Mouse (Mus musculus) hindbrain, embryonic 11.5 days (tissue): ENCODE measurements around the gene Ngp. TPM values are rescaled to one million over a fixed set of nuclear protein-coding genes. Genes with fewer than 3 reads are reported as not detected.
A peak's percentile ranks its signal among the peaks of the same experiment; 100 is the strongest.

Experiments
- ATAC-seq: fragments of 200-750 bp; cut with Nextera tagmentation; 2 replicates; pipeline ENCODE4 v1.8.0; 2017; ENCODE audit warnings: mild to moderate bottlenecking, moderate TSS enrichment, moderate library complexity; ENCODE audit not compliant: low FRiP score
- DNase-seq: peaks from one replicate; pipeline ENCODE4 v3.0.0-alpha.2; 2015; ENCODE audit warnings: low spot score
- H3K27ac ChIP-seq: fragments of 300-500 bp; sonication (generic); 2 replicates; pipeline ENCODE4 v1.5.1; 2014; ENCODE audit warnings: mild to moderate bottlenecking, low read depth, low read length
- H3K27me3 ChIP-seq: fragments of 300-500 bp; sonication (generic); 2 replicates; pipeline ENCODE4 v1.6.1; 2014; ENCODE audit warnings: mild to moderate bottlenecking, low read length, moderate library complexity, mixed read lengths; ENCODE audit not compliant: control insufficient read depth, insufficient read depth
- H3K36me3 ChIP-seq: fragments of 300-500 bp; sonication (generic); 2 replicates; pipeline ENCODE4 v1.6.1; 2014; ENCODE audit warnings: mild to moderate bottlenecking, low read length, moderate library complexity, mixed read lengths; ENCODE audit not compliant: control insufficient read depth, insufficient read depth
- H3K4me1 ChIP-seq: fragments of 300-500 bp; sonication (generic); replicated peaks from 2 replicates; pipeline ENCODE4 v1.6.1; 2014; ENCODE audit warnings: low read length, mixed read lengths; ENCODE audit not compliant: control insufficient read depth, insufficient read depth
- H3K4me2 ChIP-seq: fragments of 300-500 bp; sonication (generic); replicated peaks from 2 replicates; pipeline ENCODE4 v1.6.1; 2014; ENCODE audit warnings: mild to moderate bottlenecking, low read depth, low read length
- H3K4me3 ChIP-seq: fragments of 300-500 bp; sonication (generic); 2 replicates; pipeline ENCODE4 v1.5.1; 2014; ENCODE audit warnings: low read depth, low read length
- H3K9ac ChIP-seq: fragments of 300-500 bp; sonication (generic); 2 replicates; pipeline ENCODE4 v1.6.1; 2014; ENCODE audit warnings: low read depth, low read length
- H3K9me3 ChIP-seq: fragments of 300-500 bp; sonication (generic); 2 replicates; pipeline ENCODE4 v1.6.1; 2016; ENCODE audit warnings: low read length; ENCODE audit not compliant: control insufficient read depth
- WGBS: fragments of 180-500 bp; shearing (Covaris S2); extraction: QIAGEN DNeasy Blood & Tissue Kit; methylation state at CpG from one replicate; pipeline ENCODE4 v1.1.7; 2014; 5-methylcytosine and 5-hydroxymethylcytosine counted together
- polyA plus RNA-seq: library from polyadenylated mRNA; unstranded; fragments of >200 nt; fragmentation: Nextera tagmentation; extraction: Ambion mirVana; gene quantifications from 2 replicates; pipeline ENCODE4 v1.2.1, GENCODE M21; 2014

Gene Ngp
- polyA plus RNA-seq, 1 experiment from 2014 or later = 0.14 TPM

DNA sequence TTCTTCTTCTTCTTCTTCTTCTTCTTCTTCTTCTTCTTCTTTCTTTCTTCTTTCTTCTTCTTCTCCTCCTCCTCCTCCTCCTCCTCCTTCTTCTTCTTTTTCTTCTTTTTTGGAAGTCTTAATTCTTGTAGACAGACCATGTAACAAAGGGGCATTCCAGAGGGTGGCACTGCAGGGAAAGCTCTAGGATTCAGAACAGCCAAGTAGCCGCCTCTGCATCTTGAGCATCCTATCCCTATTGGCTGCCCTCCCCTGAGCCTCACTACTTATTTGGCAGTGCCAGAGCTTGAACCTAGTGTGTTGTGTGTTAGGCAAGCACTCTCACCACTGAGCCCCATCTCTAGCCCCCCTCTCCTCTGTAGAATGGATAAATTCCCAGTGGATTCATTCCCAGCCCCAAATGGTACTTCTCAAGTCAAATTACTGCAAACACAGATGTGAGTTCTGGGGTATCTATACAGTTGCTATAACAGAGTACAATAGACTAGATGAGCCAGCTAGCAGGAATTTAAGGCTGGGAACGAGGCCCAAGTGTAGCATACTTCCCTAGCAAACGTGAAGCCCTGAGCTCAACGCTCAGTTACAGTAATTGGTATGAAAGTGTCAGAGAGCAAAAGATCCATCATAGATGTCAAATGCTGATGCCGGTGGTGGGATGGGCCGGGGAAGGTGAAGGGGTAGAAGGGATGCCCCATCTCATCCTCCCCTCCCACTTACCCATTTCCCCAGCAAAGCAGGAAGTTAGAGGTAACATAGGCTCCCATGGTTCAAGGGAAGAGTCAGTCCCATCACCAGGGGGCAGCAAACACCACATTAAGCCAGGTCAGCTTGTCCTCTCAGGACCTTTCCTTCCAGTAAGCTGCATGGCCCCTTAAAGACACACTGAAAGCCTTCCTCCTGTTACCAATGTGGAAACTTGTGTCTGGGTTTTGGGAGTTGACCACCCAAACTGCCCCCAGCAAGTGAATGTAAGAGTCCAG, 8.3 kb upstream of the Ngp start:
- no peak for ATAC-seq
- 47% methylated on average over 6 of the region's 6 CpGs for WGBS

DNA sequence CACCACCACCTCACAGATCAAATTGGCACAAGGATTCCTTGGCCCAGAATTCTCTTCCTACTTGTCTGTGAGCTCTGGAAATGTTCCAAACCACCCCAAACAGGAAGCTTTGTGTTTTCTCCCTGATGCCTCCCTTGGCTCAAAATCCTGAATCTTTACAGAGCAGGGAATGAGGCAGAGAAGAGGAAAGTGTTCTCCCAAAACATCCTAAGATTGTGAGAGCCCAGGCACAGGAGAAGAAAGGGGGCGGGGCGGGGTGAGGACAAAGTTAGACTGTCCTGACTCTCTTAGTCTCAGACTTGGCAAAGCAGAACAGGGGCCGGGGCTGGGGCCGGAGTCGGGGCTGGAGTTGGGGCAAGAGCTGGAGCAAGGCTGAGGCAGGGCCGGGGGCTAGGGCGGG, 6.6 kb upstream of the Ngp start:
- Histone ChIP-seq H3K9me3 (no peaks in the 10 kb centered on the region), H3K9ac (no peak overlapping the region), H3K4me1 (no peaks in the 10 kb centered on the region), H3K4me2 (no peak overlapping the region), H3K36me3 (no peaks in the 10 kb centered on the region), H3K27ac (no peak overlapping the region), H3K4me3 (no peak overlapping the region), H3K27me3 (no peaks in the 10 kb centered on the region)
- DNase-seq (no peak), ATAC-seq (no peak)
- WGBS = 84% methylated on average over 7 of the region's 7 CpGs

More for the DNA sequence above, 8.3 kb upstream of the Ngp start:
- no peak overlapping the region for H3K4me2 ChIP-seq
- H3K27me3 ChIP-seq = no peaks in the 10 kb centered on the region
- H3K9ac ChIP-seq = no peak overlapping the region
- 0 out of 2 replicates have a peak, but pooled peaks cover 2% of the 10 kb centered on the region for H3K4me1 ChIP-seq
- peak; percentile 88 for DNase-seq
- H3K36me3 ChIP-seq = no peaks in the 10 kb centered on the region
- no peak overlapping the region for H3K27ac ChIP-seq
- no peaks in the 10 kb centered on the region for H3K9me3 ChIP-seq
- H3K4me3 ChIP-seq = no peak overlapping the region

DNA sequence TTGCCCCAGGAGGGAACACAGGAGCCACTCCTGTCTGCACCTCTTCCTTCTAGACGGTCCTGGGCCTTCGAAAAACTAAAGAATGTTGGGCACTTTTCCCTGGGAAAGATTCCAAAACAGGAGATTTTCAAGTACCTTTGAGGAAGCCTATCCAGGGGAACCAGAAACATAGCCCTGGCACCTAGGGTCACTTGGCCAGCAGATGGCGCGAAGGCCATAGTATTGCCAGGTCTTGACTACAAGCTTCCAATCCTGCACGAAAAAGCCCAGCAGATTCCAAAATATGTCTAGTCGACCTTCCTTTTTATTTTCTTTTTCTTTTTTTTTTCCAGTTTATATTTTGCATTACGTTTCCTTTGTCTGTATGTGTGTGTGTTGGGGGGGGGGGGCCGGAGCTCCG, 5.8 kb upstream of the Ngp start:
- peak; percentile 55 for DNase-seq
- no peak overlapping the region for H3K9ac ChIP-seq
- H3K4me1 ChIP-seq = no peaks in the 10 kb centered on the region
- no peaks in the 10 kb centered on the region for H3K36me3 ChIP-seq
- H3K4me3 ChIP-seq = no peak overlapping the region
- H3K27ac ChIP-seq = no peak overlapping the region
- H3K27me3 ChIP-seq = no peaks in the 10 kb centered on the region
- H3K9me3 ChIP-seq = no peaks in the 10 kb centered on the region
- WGBS = 63% methylated on average over 9 of the region's 9 CpGs
- ATAC-seq = no peak
- H3K4me2 ChIP-seq = no peak overlapping the region

GRCm38 (mm10) chr9:110431241-110431640, 11.7 kb downstream of the Ngp start:
- Histone ChIP-seq H3K4me2 (no peak overlapping the region), H3K9me3 (no peaks in the 10 kb centered on the region), H3K27me3 (no peaks in the 10 kb centered on the region), H3K27ac (no peak overlapping the region), H3K9ac (no peak overlapping the region), H3K4me1 (no peaks in the 10 kb centered on the region), H3K36me3 (peaks cover 3% of the 10 kb centered on the region; the same call in 1 of the 2 replicates), H3K4me3 (no peak overlapping the region)
- DNase-seq = no peak
- WGBS = 74% methylated on average over 8 of the region's 8 CpGs
- ATAC-seq = no peak

GRCm38 (mm10) chr9:110433045-110433444, 13.5 kb downstream of the Ngp start:
- H3K4me2 ChIP-seq = no peak overlapping the region
- no peak overlapping the region for H3K27ac ChIP-seq
- no peaks in the 10 kb centered on the region for H3K36me3 ChIP-seq
- H3K4me3 ChIP-seq = no peak overlapping the region
- H3K9me3 ChIP-seq = no peaks in the 10 kb centered on the region
- H3K27me3 ChIP-seq = no peaks in the 10 kb centered on the region
- 93% methylated on average over 2 of the region's 2 CpGs for WGBS
- H3K9ac ChIP-seq = no peak overlapping the region
- ATAC-seq = no peak
- no peaks in the 10 kb centered on the region for H3K4me1 ChIP-seq
- no peak for DNase-seq

DNA sequence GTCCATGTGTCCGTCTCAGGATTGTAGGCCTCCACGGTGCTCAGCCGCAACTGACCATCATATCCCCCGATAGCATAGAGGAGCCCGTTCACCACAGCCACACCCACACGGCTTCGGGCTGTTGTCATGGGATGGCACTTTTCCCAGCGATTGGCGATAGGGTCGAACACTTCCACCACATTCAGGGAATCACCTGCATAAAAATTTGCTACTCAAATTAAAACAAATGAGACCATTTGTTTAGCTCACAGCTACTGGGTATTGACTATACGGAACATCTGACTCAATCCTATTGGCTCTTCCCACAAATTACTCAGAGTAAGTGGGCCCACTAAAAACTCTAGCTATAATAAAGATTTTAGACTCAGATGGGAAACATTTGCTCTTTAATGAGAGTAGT, 16.5 kb downstream of the Ngp start:
- ATAC-seq = no peak
- WGBS = 97% methylated on average over 11 of the region's 11 CpGs
- Histone ChIP-seq H3K27ac (no peak overlapping the region), H3K4me2 (no peak overlapping the region), H3K27me3 (no peaks in the 10 kb centered on the region), H3K9ac (no peak overlapping the region), H3K9me3 (no peaks in the 10 kb centered on the region), H3K36me3 (no peaks in the 10 kb centered on the region), H3K4me1 (no peaks in the 10 kb centered on the region), H3K4me3 (no peak overlapping the region)
- no peak for DNase-seq

- 59% methylated on average over 4 of the region's 5 CpGs for WGBS
- ATAC-seq = no peak
- Histone ChIP-seq H3K9ac (no peak overlapping the region), H3K27me3 (no peaks in the 10 kb centered on the region), H3K4me2 (no peak overlapping the region), H3K4me3 (no peak overlapping the region), H3K4me1 (no peaks in the 10 kb centered on the region), H3K27ac (no peak overlapping the region), H3K9me3 (no peaks in the 10 kb centered on the region), H3K36me3 (no peaks in the 10 kb centered on the region)
- no peak for DNase-seq
Measured at GRCm38 (mm10) chr9:110440049-110440448, 20.5 kb downstream of the Ngp start.

DNA sequence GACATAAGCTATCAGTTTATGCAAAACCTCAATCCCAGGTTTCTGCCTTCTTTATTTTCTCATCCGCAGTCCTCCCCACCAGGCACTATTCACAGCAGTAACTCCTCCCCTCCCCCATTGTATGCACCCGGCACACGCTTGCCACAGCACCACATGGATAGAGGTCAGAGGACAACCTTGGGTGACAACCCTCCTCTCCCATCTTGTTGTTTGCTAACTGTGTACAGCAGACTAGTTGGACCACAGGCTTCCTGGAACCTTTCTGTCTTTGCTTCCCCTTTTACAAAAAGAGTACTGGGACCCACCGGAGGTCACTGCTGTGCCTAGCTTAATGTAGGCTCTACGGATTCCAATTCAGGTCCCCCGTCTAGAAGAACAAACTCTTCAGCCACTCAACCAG, 21.0 kb downstream of the Ngp start:
- Histone ChIP-seq H3K4me1 (no peaks in the 10 kb centered on the region), H3K36me3 (no peaks in the 10 kb centered on the region), H3K9me3 (no peaks in the 10 kb centered on the region), H3K9ac (no peak overlapping the region), H3K4me3 (no peak overlapping the region), H3K27me3 (no peaks in the 10 kb centered on the region), H3K4me2 (no peak overlapping the region), H3K27ac (no peak overlapping the region)
- DNase-seq (no peak), ATAC-seq (no peak)
- 87% methylated on average over 6 of the region's 6 CpGs for WGBS

GRCm38 (mm10) chr9:110448356-110448755, 28.8 kb downstream of the Ngp start:
- H3K9me3 ChIP-seq = no peaks in the 10 kb centered on the region
- no peaks in the 10 kb centered on the region for H3K27me3 ChIP-seq
- no peaks in the 10 kb centered on the region for H3K36me3 ChIP-seq
- ATAC-seq (no peak), DNase-seq (no peak)
- no peak overlapping the region for H3K27ac ChIP-seq
- no peak overlapping the region for H3K4me3 ChIP-seq
- H3K4me1 ChIP-seq = no peaks in the 10 kb centered on the region
- H3K4me2 ChIP-seq = no peak overlapping the region
- H3K9ac ChIP-seq = no peak overlapping the region
- WGBS = 77% methylated on average over 15 of the region's 15 CpGs
